Mouse (Mus musculus) kidney, embryonic 16.5 days (tissue): ENCODE data around the gene Olr1. TPM values are rescaled to one million over a fixed set of nuclear protein-coding genes. Genes with fewer than 3 reads are reported as not detected.
"Not testable (repeated sequence)": the region's sequence is repeated elsewhere in the genome, so short reads cannot be mapped to it uniquely, and the experiment has no call there.

ENCODE experiments used
- ATAC-seq: fragments of 200-750 bp; cut with Nextera tagmentation; 2 replicates; pipeline ENCODE4 v1.8.0; 2017; ENCODE audit warnings: moderate TSS enrichment; ENCODE audit not compliant: low FRiP score, low TSS enrichment
- H3K27ac ChIP-seq: fragments of 300-500 bp; sonication (generic); 2 replicates; pipeline ENCODE4 v1.5.1; 2014; ENCODE audit warnings: low read length
- H3K27me3 ChIP-seq: fragments of 300-500 bp; sonication (generic); 2 replicates; pipeline ENCODE4 v1.6.1; 2014; ENCODE audit warnings: low read length, control low read depth, mixed read lengths; ENCODE audit not compliant: insufficient read depth
- H3K36me3 ChIP-seq: fragments of 300-500 bp; sonication (generic); 2 replicates; pipeline ENCODE4 v1.6.1; 2014; ENCODE audit warnings: low read length, control low read depth, mixed read lengths; ENCODE audit not compliant: insufficient read depth
- H3K4me1 ChIP-seq: fragments of 300-500 bp; sonication (generic); 2 replicates; pipeline ENCODE4 v1.6.1; 2014; ENCODE audit warnings: low read length, control low read depth, mixed read lengths; ENCODE audit not compliant: insufficient read depth
- H3K4me2 ChIP-seq: fragments of 300-500 bp; sonication (generic); replicated peaks from 2 replicates; pipeline ENCODE4 v1.6.1; 2014; ENCODE audit warnings: low read depth, low read length
- H3K4me3 ChIP-seq: fragments of 300-500 bp; sonication (generic); 2 replicates; pipeline ENCODE4 v1.5.1; 2014; ENCODE audit warnings: mild to moderate bottlenecking, low read length
- H3K9ac ChIP-seq: fragments of 300-500 bp; sonication (generic); replicated peaks from 2 replicates; pipeline ENCODE4 v1.6.1; 2014; ENCODE audit warnings: low read length
- H3K9me3 ChIP-seq: fragments of 300-500 bp; sonication (generic); 2 replicates; pipeline ENCODE4 v1.6.1; 2016; ENCODE audit warnings: low read length, control low read depth
- WGBS: fragments of 180-500 bp; shearing (Covaris S2); extraction: QIAGEN DNeasy Blood & Tissue Kit; methylation state at CpG from one replicate; pipeline ENCODE4 v1.1.7; 2014; 5-methylcytosine and 5-hydroxymethylcytosine counted together
- polyA plus RNA-seq: library from polyadenylated mRNA; unstranded; fragments of >200 nt; fragmentation: Nextera tagmentation; extraction: Ambion mirVana; gene quantifications from 2 replicates; pipeline ENCODE4 v1.2.1, GENCODE M21; 2015

The Olr1 gene
- polyA plus RNA-seq, 1 experiment from 2014 or later: not detected

DNA sequence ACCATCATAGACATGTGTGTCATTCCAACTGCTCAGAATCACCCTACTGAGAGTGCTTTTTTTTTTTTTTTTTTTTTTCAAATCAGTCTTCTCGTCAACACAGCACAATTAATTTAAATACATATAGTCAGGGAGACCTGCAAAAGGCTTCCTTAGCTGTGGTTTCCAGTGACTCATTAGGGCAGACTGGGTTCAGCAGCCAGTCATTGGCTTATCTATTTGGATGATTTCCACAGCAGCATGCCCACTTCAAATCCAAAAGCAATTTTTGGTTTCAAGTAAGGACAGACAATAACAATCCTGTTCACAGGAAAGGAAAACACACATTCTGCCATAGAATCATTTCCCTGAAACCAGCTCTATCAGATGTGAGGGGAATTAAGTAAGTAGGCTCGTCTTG is 7.4 kb upstream of the Olr1 start:
- H3K9ac ChIP-seq: no peak overlapping the region
- H3K4me3 ChIP-seq: peak overlapping the region; percentile 23
- 64% methylated on average over 2 of the region's 2 CpGs for WGBS
- 0 out of 2 replicates have a peak overlapping the region, but pooled peaks have one; percentile 9 for H3K4me2 ChIP-seq
- peaks cover 37% of the 10 kb centered on the region for H3K4me1 ChIP-seq
- H3K27me3 ChIP-seq: no peaks in the 10 kb centered on the region
- H3K9me3 ChIP-seq: no peaks in the 10 kb centered on the region
- H3K27ac ChIP-seq: peak overlapping the region; percentile 55; the same call in 1 of the 2 replicates
- H3K36me3 ChIP-seq: no peaks in the 10 kb centered on the region
- no peak for ATAC-seq

GRCm38 (mm10) chr6:129513409-129513808 is 6.4 kb upstream of the Olr1 start:
- Histone ChIP-seq H3K9me3 (no peaks in the 10 kb centered on the region), H3K36me3 (no peaks in the 10 kb centered on the region), H3K4me2 (peak overlapping the region; percentile 9; the same call in 1 of the 2 replicates), H3K27ac (peak overlapping the region; percentile 80), H3K4me1 (peaks cover 37% of the 10 kb centered on the region), H3K9ac (peak overlapping the region; percentile 43; the same call in 1 of the 2 replicates), H3K4me3 (peak overlapping the region; percentile 23), H3K27me3 (no peaks in the 10 kb centered on the region)
- WGBS: 40% methylated on average over 1 of the region's 1 CpGs
- ATAC-seq: 0 out of 2 replicates have a peak, but pooled peaks have one; percentile 49

- Histone ChIP-seq H3K4me2 (peak overlapping the region; percentile 20; the same call in 1 of the 2 replicates), H3K9me3 (no peaks in the 10 kb centered on the region), H3K9ac (0 out of 2 replicates have a peak overlapping the region, but pooled peaks have one; percentile 37), H3K27me3 (no peaks in the 10 kb centered on the region), H3K36me3 (no peaks in the 10 kb centered on the region), H3K27ac (peak overlapping the region; percentile 80), H3K4me1 (peaks cover 37% of the 10 kb centered on the region), H3K4me3 (peak overlapping the region; percentile 23)
- ATAC-seq: no peak
- 35% methylated on average over 8 of the region's 8 CpGs for WGBS
Measured at GRCm38 (mm10) chr6:129512868-129513267, 5.9 kb upstream of the Olr1 start.

DNA sequence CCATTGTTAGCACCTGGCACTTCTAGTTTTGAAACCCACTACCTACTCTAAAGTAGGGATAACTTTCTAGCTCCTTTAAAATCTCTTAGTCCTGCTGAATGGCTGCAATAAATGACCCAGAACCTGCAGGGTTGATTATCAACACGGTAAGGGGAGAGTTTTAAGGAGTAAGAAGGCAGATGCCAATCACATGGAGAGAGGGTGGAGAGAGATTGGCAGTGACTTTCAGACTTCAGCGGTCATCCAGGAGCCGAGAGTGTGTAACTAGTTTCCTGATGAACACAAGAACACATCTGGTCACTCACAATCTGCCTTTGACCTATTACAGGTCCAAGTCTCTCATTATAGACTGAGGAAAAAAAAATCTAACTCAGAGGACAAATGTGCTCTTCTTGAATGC is 5.4 kb upstream of the Olr1 start, which contains the start of gene Tmem52b:
TSS of gene Tmem52b (plus strand) at position 189 of the 400 bp plus-strand sequence.
- Histone ChIP-seq H3K4me3 (peak within 1 kb of the TSS; percentile 23), H3K27ac (peak within 1 kb of the TSS; percentile 80), H3K36me3 (no peaks in the 10 kb centered on the region), H3K4me2 (peak within 1 kb of the TSS; percentile 20; the same call in 1 of the 2 replicates), H3K9ac (0 out of 2 replicates have a peak within 1 kb of the TSS, but pooled peaks have one; percentile 43), H3K27me3 (no peaks in the 10 kb centered on the region), H3K4me1 (peaks cover 37% of the 10 kb centered on the region), H3K9me3 (no peaks in the 10 kb centered on the region)
- no peak; the same call in 1 of the 2 replicates for ATAC-seq
- WGBS: 33% methylated on average over 3 of the region's 3 CpGs

- Histone ChIP-seq H3K4me1 (peaks cover 37% of the 10 kb centered on the region), H3K27me3 (no peaks in the 10 kb centered on the region), H3K36me3 (no peaks in the 10 kb centered on the region), H3K27ac (peak overlapping the region; percentile 64), H3K4me2 (no peak overlapping the region), H3K9ac (no peak overlapping the region), H3K9me3 (no peaks in the 10 kb centered on the region), H3K4me3 (no peak overlapping the region)
- peak; percentile 83 for ATAC-seq
- WGBS: 50% methylated on average over 6 of the region's 6 CpGs
Measured at GRCm38 (mm10) chr6:129510120-129510911, 3.4 kb upstream of the Olr1 start.

DNA sequence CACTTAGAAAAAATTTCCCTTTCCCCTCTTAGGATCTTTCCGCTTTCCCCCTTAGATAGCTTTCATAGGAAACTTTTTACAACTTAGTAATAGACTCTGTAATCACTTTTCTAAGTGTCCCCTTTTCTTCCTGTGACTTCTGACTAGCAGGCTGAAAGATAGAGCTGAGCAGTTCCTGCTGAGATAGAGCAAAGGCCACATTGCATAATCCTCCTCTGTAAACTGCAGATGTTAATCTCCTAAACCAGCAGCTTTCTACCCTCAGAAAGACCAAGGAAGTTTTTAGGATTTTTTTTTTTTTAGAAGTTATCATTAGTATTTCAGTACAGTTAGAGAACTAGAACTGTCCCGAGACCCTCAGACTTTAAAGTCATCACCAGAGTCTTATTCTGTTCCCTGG is 3.5 kb downstream of the Olr1 start:
- Histone ChIP-seq H3K9ac (no peak overlapping the region), H3K36me3 (no peaks in the 10 kb centered on the region), H3K4me1 (no peaks in the 10 kb centered on the region), H3K4me3 (no peak overlapping the region), H3K27ac (no peak overlapping the region), H3K27me3 (no peaks in the 10 kb centered on the region), H3K4me2 (no peak overlapping the region), H3K9me3 (peaks cover 6% of the 10 kb centered on the region)
- no peak for ATAC-seq
- 90% methylated on average over 2 of the region's 2 CpGs for WGBS

- H3K9me3 ChIP-seq, ATAC-seq, H3K27me3 ChIP-seq, H3K4me2 ChIP-seq, H3K9ac ChIP-seq, H3K4me3 ChIP-seq, H3K27ac ChIP-seq, H3K36me3 ChIP-seq, H3K4me1 ChIP-seq: not testable (repeated sequence)
- WGBS: 96% methylated on average over 1 of the region's 1 CpGs
Measured at GRCm38 (mm10) chr6:129499516-129499915, 7.4 kb downstream of the Olr1 start.

DNA sequence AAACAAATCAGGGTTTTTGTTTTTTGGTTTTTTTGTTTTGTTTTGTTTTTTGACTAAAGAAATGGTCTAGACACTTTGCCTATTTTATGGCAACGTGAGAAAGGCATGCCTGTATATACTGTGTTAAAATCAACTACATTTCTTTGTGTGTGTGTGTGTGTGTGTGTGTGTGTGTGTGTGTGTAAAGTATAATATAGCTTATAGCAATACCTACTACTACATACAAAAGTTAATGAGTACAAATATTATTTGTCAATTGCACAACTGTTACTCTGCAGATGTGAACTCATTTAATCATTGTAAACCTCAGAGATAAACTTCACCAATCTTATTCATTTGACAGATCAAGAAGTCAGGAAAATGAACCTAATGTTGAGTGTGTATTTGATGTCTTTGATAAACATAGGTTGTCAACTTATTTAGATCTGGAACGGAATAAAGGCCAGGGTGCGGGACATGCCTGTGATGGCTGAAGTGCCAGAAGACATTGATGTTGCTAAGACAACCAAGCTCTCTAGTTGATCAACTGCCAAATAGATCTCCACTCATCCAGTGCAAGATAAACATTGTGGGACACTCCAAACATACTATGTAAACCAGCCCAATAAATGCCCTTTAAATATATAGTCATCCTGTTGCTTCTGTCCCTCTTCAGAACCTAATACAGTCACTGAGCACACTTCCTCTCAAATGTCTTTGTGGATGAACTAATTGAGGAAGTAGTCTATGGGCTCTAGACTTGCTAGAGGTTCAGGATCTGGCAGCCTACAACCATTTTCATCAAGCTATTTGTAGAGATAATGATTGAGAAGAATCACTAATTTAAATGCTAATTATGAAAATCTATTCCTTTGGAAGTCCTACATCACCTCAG is 9.4 kb downstream of the Olr1 start:
- H3K4me2 ChIP-seq: no peak overlapping the region
- no peak overlapping the region for H3K27ac ChIP-seq
- H3K36me3 ChIP-seq: no peaks in the 10 kb centered on the region
- H3K27me3 ChIP-seq: no peaks in the 10 kb centered on the region
- no peak overlapping the region for H3K9ac ChIP-seq
- no peak overlapping the region for H3K4me3 ChIP-seq
- H3K9me3 ChIP-seq: no peaks in the 10 kb centered on the region
- WGBS: 88% methylated on average over 3 of the region's 3 CpGs
- H3K4me1 ChIP-seq: no peaks in the 10 kb centered on the region
- no peak for ATAC-seq

- no peak overlapping the region for H3K4me2 ChIP-seq
- H3K9me3 ChIP-seq: no peaks in the 10 kb centered on the region
- WGBS: 81% methylated on average over 4 of the region's 4 CpGs
- H3K4me1 ChIP-seq: no peaks in the 10 kb centered on the region
- no peak overlapping the region for H3K27ac ChIP-seq
- ATAC-seq: no peak
- H3K36me3 ChIP-seq: no peaks in the 10 kb centered on the region
- H3K9ac ChIP-seq: no peak overlapping the region
- no peak overlapping the region for H3K4me3 ChIP-seq
- H3K27me3 ChIP-seq: no peaks in the 10 kb centered on the region
Measured at GRCm38 (mm10) chr6:129494924-129495323, 12.0 kb downstream of the Olr1 start.
